In genomic region chr2:157448356-157448755, GRCm38 (mm10) we compare ENCODE assay signal across 25 mouse cellular contexts. TPM values are rescaled to one million over a fixed set of nuclear protein-coding genes. Genes with fewer than 3 reads are reported as not detected.
A peak's percentile ranks its signal among the peaks of the same experiment; 100 is the strongest.
DNase-seq lines count a peak whose midpoint lies in the region; ATAC-seq and TF ChIP-seq lines count a peak whose summit lies in the region.
"Had no signal": no experiment of that assay in that cellular context is flagged by ENCODE, and none has a peak within 500 bp of the region (broad histone marks: within the 10 kb centered on the region; RNA-seq: fewer than 3 reads in every experiment).

No protein-coding gene starts in this region.

- WGBS in lung, postnatal 0 days = 92% methylated on average over 7 of the region's 7 CpGs
- 61% methylated on average over 7 of the region's 7 CpGs for WGBS in embryonic facial prominence, embryonic 10.5 days
- 57% methylated on average over 7 of the region's 7 CpGs for WGBS in limb, embryonic 14.5 days
- 93% methylated on average over 7 of the region's 7 CpGs for WGBS in intestine, postnatal 0 days

- H3K4me1 ChIP-seq in lung, postnatal 0 days (ENCODE audit: insufficient read depth, low read depth, low read length) = no peaks in the 10 kb centered on the region
- peaks cover 0 to 28% of the 10 kb centered on the region in 2 experiments; a peak in 2 of 4 replicates for H3K4me1 ChIP-seq in MEL (ENCODE audit: control insufficient read depth in 1 of 2, insufficient read depth in 2 of 2, low read length in 2 of 2)
- H3K4me1 ChIP-seq in embryonic facial prominence, embryonic 10.5 days = peaks cover 11% of the 10 kb centered on the region; the same call in 1 of the 2 replicates
- H3K4me1 ChIP-seq in limb, embryonic 14.5 days (ENCODE audit: control insufficient read depth, insufficient read depth, low read length) = no peaks in the 10 kb centered on the region
- H3K4me1 ChIP-seq in intestine, postnatal 0 days (replicated peaks; ENCODE audit: control insufficient read depth, insufficient read depth, low read length) = no peaks in the 10 kb centered on the region
- H3K4me1 ChIP-seq: hindbrain, embryonic 15.5 days had no signal

- H3K79me2 ChIP-seq in MEL (ENCODE audit: control insufficient read depth, insufficient read depth, low read length, poor library complexity) = no peaks in the 10 kb centered on the region

- no peak overlapping the region for H3K4me3 ChIP-seq in lung, postnatal 0 days (ENCODE audit: low read depth, low read length)
- H3K4me3 ChIP-seq in MEL (ENCODE audit: control insufficient read depth in 1 of 2, insufficient read depth in 1 of 2, low read depth in 2 of 2, low read length in 2 of 2) = no peak overlapping the region
- no peak overlapping the region for H3K4me3 ChIP-seq in embryonic facial prominence, embryonic 10.5 days
- no peak overlapping the region for H3K4me3 ChIP-seq in limb, embryonic 14.5 days (replicated peaks; ENCODE audit: low read length)
- no peak overlapping the region for H3K4me3 ChIP-seq in intestine, postnatal 0 days (ENCODE audit: low read depth, low read length)
- H3K4me3 ChIP-seq: heart, adult 2 months; heart, embryonic 15.5 days; hindbrain, embryonic 15.5 days; liver, embryonic 13.5 days had no signal

- TF ChIP-seq RAD21 in MEL (IDR thresholded peaks at IDR 0.05; ENCODE audit: low read depth, low read length) = no peak

- H3K27me3 ChIP-seq in lung, postnatal 0 days (replicated peaks; ENCODE audit: insufficient read depth, low read length) = no peaks in the 10 kb centered on the region
- no peaks in the 10 kb centered on the region for H3K27me3 ChIP-seq in MEL (ENCODE audit: control insufficient read depth in 1 of 2, insufficient read depth in 2 of 2, low read length in 2 of 2)
- no peaks in the 10 kb centered on the region for H3K27me3 ChIP-seq in embryonic facial prominence, embryonic 10.5 days (replicated peaks; ENCODE audit: low read depth, poor library complexity, severe bottlenecking)
- no peaks in the 10 kb centered on the region for H3K27me3 ChIP-seq in limb, embryonic 14.5 days (ENCODE audit: control insufficient read depth, insufficient read depth, low read length)
- no peaks in the 10 kb centered on the region for H3K27me3 ChIP-seq in intestine, postnatal 0 days (replicated peaks; ENCODE audit: control insufficient read depth, insufficient read depth, low read length)
- H3K27me3 ChIP-seq: heart, embryonic 15.5 days; hindbrain, embryonic 15.5 days; liver, embryonic 13.5 days had no signal

- no peak for TF ChIP-seq CTCF in lung, postnatal 0 days (IDR thresholded peaks at IDR 0.05)
- TF ChIP-seq CTCF in MEL (IDR thresholded peaks at IDR 0.05 in 2 of 3, conservative IDR thresholded peaks at IDR 0.05 in 1 of 3; ENCODE audit: control insufficient read depth in 1 of 3, insufficient read depth in 1 of 3, low read depth in 2 of 3, low read length in 3 of 3, poor library complexity in 1 of 3, severe bottlenecking in 1 of 3) = no peak
- TF ChIP-seq CTCF in intestine, postnatal 0 days (IDR thresholded peaks at IDR 0.05; ENCODE audit: low read depth) = no peak

- DNase-seq in lung, postnatal 0 days (ENCODE audit: low spot score) = no peak
- no peak for DNase-seq in lung, postnatal 25 days (ENCODE audit: low spot score)
- DNase-seq in MEL (ENCODE audit: low read depth, low spot score) = peak; percentile 6
- no peak for DNase-seq in embryonic facial prominence, embryonic 10.5 days (ENCODE audit: low spot score)
- no peak for DNase-seq in limb, embryonic 14.5 days (ENCODE audit: low spot score)
- DNase-seq: adrenal gland, postnatal 14 days; cerebellum, adult 11-12 months; cerebellum, postnatal 25 days; embryo, embryonic 11 days; gastrocnemius, postnatal 14 days; heart, adult 2 months; heart, postnatal 4 days; kidney, adult 18-20 months; liver, embryonic 13.5 days; lung, embryonic 14.5 days; midbrain, embryonic 14.5 days; retina, postnatal 1 day; right cerebral cortex, postnatal 4 days; thymus, adult 2 months had no signal

- H3K27ac ChIP-seq in lung, postnatal 0 days (ENCODE audit: low read length) = 0 out of 2 replicates have a peak overlapping the region, but pooled peaks have one; percentile 58
- no peak overlapping the region for H3K27ac ChIP-seq in MEL (ENCODE audit: control insufficient read depth, low read depth, low read length)
- peak overlapping the region; percentile 14; the same call in 1 of the 2 replicates for H3K27ac ChIP-seq in embryonic facial prominence, embryonic 10.5 days (replicated peaks)
- no peak overlapping the region for H3K27ac ChIP-seq in limb, embryonic 14.5 days (replicated peaks; ENCODE audit: low read depth, low read length)
- no peak overlapping the region for H3K27ac ChIP-seq in intestine, postnatal 0 days (ENCODE audit: low read depth, low read length)
- H3K27ac ChIP-seq: heart, adult 2 months; heart, embryonic 15.5 days; hindbrain, embryonic 15.5 days; kidney, postnatal 0 days; liver, embryonic 13.5 days had no signal

- no peak for ATAC-seq in lung, postnatal 0 days
- ATAC-seq in limb, embryonic 14.5 days (ENCODE audit: low FRiP score, low read depth) = peak; percentile 48; the same call in 1 of the 2 replicates
- ATAC-seq in megakaryocyte-erythroid progenitor cell, adult 5-6 weeks (replicated peaks; ENCODE audit: low FRiP score, low TSS enrichment, poor library complexity, severe bottlenecking) = no peak
- no peak for ATAC-seq in inflammation-experienced regulatory T-cells, adult 6 months
- no peak for ATAC-seq in intestine, postnatal 0 days

- TF ChIP-seq EP300 in lung, postnatal 0 days (IDR thresholded peaks at IDR 0.05) = no peak
- TF ChIP-seq EP300 in MEL (IDR thresholded peaks at IDR 0.05; ENCODE audit: low read depth in 1 of 2, low read length in 2 of 2) = no peak

- no peak overlapping the region for H3K9ac ChIP-seq in lung, postnatal 0 days (replicated peaks; ENCODE audit: low read depth)
- no peak overlapping the region for H3K9ac ChIP-seq in MEL (ENCODE audit: control insufficient read depth, low read depth, low read length, poor library complexity, severe bottlenecking)
- H3K9ac ChIP-seq in limb, embryonic 14.5 days (ENCODE audit: low read depth, low read length, severe bottlenecking) = no peak overlapping the region
- no peak overlapping the region for H3K9ac ChIP-seq in intestine, postnatal 0 days (ENCODE audit: low read depth, low read length)
- H3K9ac ChIP-seq: heart, embryonic 15.5 days; hindbrain, embryonic 15.5 days; liver, embryonic 13.5 days; lung, embryonic 14.5 days had no signal

- H3K4me2 ChIP-seq in lung, postnatal 0 days (replicated peaks; ENCODE audit: low read depth, low read length) = no peak overlapping the region
- no peak overlapping the region for H3K4me2 ChIP-seq in limb, embryonic 14.5 days (replicated peaks; ENCODE audit: low read depth, low read length, severe bottlenecking)
- no peak overlapping the region for H3K4me2 ChIP-seq in intestine, postnatal 0 days (replicated peaks; ENCODE audit: low read depth)
- H3K4me2 ChIP-seq: heart, embryonic 15.5 days; hindbrain, embryonic 15.5 days; liver, embryonic 13.5 days; lung, embryonic 14.5 days had no signal

- H3K9me3 ChIP-seq in lung, postnatal 0 days (ENCODE audit: low read length) = no peaks in the 10 kb centered on the region
- no peaks in the 10 kb centered on the region for H3K9me3 ChIP-seq in MEL (replicated peaks; ENCODE audit: insufficient read depth, low read length)
- H3K9me3 ChIP-seq in embryonic facial prominence, embryonic 10.5 days = peaks cover 4% of the 10 kb centered on the region; the same call in 1 of the 2 replicates
- no peaks in the 10 kb centered on the region for H3K9me3 ChIP-seq in limb, embryonic 14.5 days (ENCODE audit: control insufficient read depth, low read length)
- no peaks in the 10 kb centered on the region for H3K9me3 ChIP-seq in intestine, postnatal 0 days (ENCODE audit: control insufficient read depth)
- H3K9me3 ChIP-seq: heart, embryonic 15.5 days; hindbrain, embryonic 15.5 days; liver, embryonic 13.5 days had no signal

- no peak for TF ChIP-seq POLR2A in MEL (IDR thresholded peaks at IDR 0.05; ENCODE audit: control insufficient read depth in 1 of 2, insufficient read depth in 1 of 2, low read depth in 1 of 2, low read length in 2 of 2, poor library complexity in 1 of 2)
- no peak for TF ChIP-seq POLR2A in limb, embryonic 14.5 days (IDR thresholded peaks at IDR 0.05; ENCODE audit: borderline replicate concordance, extremely low read depth, insufficient read depth, insufficient read length)

- no peaks in the 10 kb centered on the region for H3K36me3 ChIP-seq in lung, postnatal 0 days (ENCODE audit: insufficient read depth, low read length)
- peaks cover 0 to 14% of the 10 kb centered on the region in 2 experiments; a peak in 2 of 4 replicates for H3K36me3 ChIP-seq in MEL (ENCODE audit: control insufficient read depth in 1 of 2, insufficient read depth in 2 of 2, low read length in 2 of 2)
- H3K36me3 ChIP-seq in embryonic facial prominence, embryonic 10.5 days (replicated peaks) = peaks cover 91% of the 10 kb centered on the region
- peaks cover 41% of the 10 kb centered on the region for H3K36me3 ChIP-seq in limb, embryonic 14.5 days (ENCODE audit: control insufficient read depth, insufficient read depth, low read length)
- H3K36me3 ChIP-seq in intestine, postnatal 0 days (ENCODE audit: control insufficient read depth, insufficient read depth) = peaks cover 21% of the 10 kb centered on the region

TF ChIP-seq in MEL, 35 proteins besides CTCF, POLR2A, EP300 and RAD21 (continues in another document):
- no peak for TF ChIP-seq UBTF (IDR thresholded peaks at IDR 0.05; ENCODE audit: borderline replicate concordance, insufficient read depth, low read depth, low read length)
- TF ChIP-seq ETS1 (IDR thresholded peaks at IDR 0.05; ENCODE audit: low read depth, low read length) = no peak
- TF ChIP-seq CHD2 (IDR thresholded peaks at IDR 0.05; ENCODE audit: low read length) = no peak
- no peak for TF ChIP-seq TAL1 (IDR thresholded peaks at IDR 0.05; ENCODE audit: low read length)
- TF ChIP-seq TCF12 (IDR thresholded peaks at IDR 0.05; ENCODE audit: low read depth, low read length) = no peak
- no peak for TF ChIP-seq ZKSCAN1 (IDR thresholded peaks at IDR 0.05; ENCODE audit: low read depth, low read length)

RNA-seq across cellular contexts. Expression of gene Src, which starts 30.1 kb away (rescaled TPM):
- polyA plus RNA-seq in lung, postnatal 0 days (2015; fragmentation: Nextera tagmentation; extraction: Ambion mirVana) = 16.4 and 18.2 TPM in 2 replicates
- total RNA-seq in MEL (2012; rRNA removed) = 0.23 and 0.29 TPM in 2 replicates
- 1 to 10 TPM in 1 of 2 experiments, not detected in 1; 4.2 TPM for polyA plus RNA-seq in MEL (2012; ENCODE audit: insufficient read depth in 1 of 2, insufficient read length in 2 of 2, low read depth in 1 of 2, low replicate concordance in 2 of 2, missing spikeins in 1 of 2)
- 22.1 and 23.1 TPM in 2 replicates for polyA plus RNA-seq in embryonic facial prominence, embryonic 10.5 days (2016; fragmentation: Nextera tagmentation; extraction: Ambion mirVana)
- 43.6 and 56.3 TPM in 2 replicates for polyA plus RNA-seq in limb, embryonic 14.5 days (2012; rRNA removed)
- polyA plus RNA-seq in limb, embryonic 14.5 days (2014; fragmentation: Nextera tagmentation; extraction: Ambion mirVana) = 15.9 and 17.2 TPM in 2 replicates
- total RNA-seq in megakaryocyte-erythroid progenitor cell, adult 5-6 weeks (2014; fragmentation: Nextera tagmentation) = 0.42 TPM in 1 of 2 replicates, not detected in the other
- total RNA-seq in megakaryocyte-erythroid progenitor cell, adult 5-6 weeks (2017) = 0.75 and 1.3 TPM in 2 replicates
- polyA plus RNA-seq in inflammation-experienced regulatory T-cells, adult 6 months (2017; shearing (Covaris generic)) = 1 to 10 TPM in 2 of 3 experiments, under 1 TPM in 1; 0.43 to 2.1 (median 1.0) TPM
- 23.9 and 25.1 TPM in 2 replicates for polyA plus RNA-seq in intestine, postnatal 0 days (2015; fragmentation: Nextera tagmentation; extraction: Ambion mirVana)

Comparison
In these comparisons a context has a peak if more than half of its experiments do, and no peak if none do; other contexts are left out.
1. H3K27ac ChIP-seq: peak in lung, postnatal 0 days (single experiment) and embryonic facial prominence, embryonic 10.5 days (single experiment); none in MEL (single experiment), limb, embryonic 14.5 days (single experiment) and intestine, postnatal 0 days (single experiment).